Mouse (Mus musculus) thymus, adult 18-20 months (tissue): ENCODE measurements around the gene Vmn1r234.
"Not testable (repeated sequence)": the region's sequence is repeated elsewhere in the genome, so short reads cannot be mapped to it uniquely, and the experiment has no call there.

Experiments used
- DNase-seq, 2 experiments: peaks; one replicate each; pipeline ENCODE4 v3.0.0; 2022; ENCODE audit warnings: mixed read lengths in 2 of 2

The Vmn1r234 gene

DNA sequence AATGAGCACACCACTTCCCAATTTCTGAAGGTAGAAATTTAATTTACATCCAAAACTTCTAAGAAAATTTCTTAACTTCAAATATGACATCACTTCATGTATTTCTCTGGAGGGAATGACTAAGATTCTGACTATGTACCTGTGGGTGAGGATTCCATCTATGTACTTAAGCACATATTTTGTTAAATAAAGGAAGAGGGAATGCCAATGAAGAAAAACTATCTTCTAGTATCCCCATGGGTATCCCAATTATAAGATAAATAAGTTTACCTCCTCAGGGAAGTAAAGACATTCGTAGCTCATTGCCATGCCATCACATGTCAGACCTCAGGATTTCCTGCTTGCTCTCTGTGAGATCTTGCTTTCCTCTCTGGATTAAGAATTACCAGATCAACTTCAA, at the start of gene Vmn1r234:
Gene Vmn1r234 (plus strand): TSS at position 301 of the 400 bp plus-strand sequence.
- DNase-seq, result no peak

DNA sequence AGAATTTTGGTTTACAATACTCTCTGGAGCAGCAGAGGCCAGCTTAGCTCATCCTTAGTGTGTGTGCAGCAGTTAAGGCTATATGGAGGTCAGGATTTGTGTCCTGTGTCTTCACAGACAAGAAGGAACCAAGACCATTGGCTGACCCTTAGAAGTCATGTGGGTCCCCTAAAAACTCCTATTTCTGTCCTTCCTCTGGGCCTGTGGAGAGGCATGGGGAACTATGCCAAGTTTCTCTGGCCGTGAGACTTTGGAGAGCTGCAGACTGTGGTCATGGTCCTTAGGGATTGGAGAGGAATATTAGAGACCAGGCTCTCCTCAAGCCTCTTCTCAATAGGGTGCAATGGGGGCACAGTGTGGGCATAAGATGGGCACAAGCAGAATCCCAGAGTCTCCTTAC, 14.8 kb upstream of the Vmn1r234 start:
- not testable (repeated sequence) for DNase-seq

DNA sequence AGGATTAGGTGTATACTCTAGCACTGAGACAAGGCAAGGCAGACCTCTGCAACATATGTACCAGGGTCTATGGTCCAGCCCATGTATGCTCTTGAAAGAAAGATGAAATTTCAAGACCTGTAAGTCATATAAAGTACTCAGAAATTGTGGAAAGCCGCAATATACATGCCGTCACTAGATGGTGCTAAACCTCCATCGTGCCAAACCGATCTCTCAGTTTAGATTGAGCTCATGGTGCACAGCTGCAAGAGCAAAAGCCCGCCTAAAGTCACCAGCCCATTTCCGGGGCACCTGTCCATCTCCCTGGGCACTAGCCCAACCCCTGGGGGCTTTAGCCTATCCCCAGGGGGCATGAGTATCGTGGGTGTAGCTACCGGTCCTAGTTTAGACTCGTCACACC, 5.8 kb downstream of the Vmn1r234 start:
- DNase-seq, result peak in 1 of 2 experiments; percentile 26

DNA sequence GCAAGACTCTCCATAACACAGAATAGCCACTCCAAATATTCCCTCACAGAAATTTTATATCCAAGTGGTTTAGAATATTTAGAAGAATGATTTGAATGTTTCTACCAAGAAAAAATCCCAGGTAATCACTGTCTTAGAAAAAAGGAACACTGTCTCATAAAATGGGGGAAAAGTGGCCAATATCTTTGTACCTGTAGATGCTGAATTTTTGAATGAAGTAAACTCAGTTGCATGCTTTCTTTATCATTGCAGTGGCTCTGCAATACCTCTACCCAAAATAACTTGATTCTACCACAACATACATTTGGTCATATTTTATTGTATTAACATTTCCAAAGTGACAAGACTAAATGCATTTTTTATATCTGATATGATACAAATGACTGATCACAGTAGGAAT, 30.2 kb downstream of the Vmn1r234 start, which contains the start of gene Vmn1r235:
Gene Vmn1r235 (plus strand): TSS at position 301 of the 400 bp plus-strand sequence.
- DNase-seq, result no peak

DNA sequence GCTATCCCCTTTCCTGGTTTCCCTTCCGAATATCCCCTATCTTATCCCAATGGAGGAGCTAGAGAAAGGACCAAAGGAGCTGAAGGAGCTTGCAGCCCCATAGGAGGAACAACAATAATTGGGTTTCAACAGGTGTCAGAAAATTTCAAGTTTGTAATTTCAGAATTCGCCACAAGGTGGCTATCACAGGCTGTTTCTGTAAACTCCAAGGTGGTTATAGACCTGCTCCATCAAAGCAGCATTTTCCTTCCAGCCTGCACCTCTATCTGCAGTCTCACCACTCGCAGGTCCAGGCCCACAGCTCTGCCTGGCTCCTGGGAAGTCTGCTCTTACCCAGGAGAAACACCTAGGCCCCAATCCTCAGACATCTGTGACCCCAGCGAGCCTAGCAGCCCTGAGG, 46.2 kb downstream of the Vmn1r234 start:
- DNase-seq, result peak in 1 of 2 experiments; percentile 13

DNA sequence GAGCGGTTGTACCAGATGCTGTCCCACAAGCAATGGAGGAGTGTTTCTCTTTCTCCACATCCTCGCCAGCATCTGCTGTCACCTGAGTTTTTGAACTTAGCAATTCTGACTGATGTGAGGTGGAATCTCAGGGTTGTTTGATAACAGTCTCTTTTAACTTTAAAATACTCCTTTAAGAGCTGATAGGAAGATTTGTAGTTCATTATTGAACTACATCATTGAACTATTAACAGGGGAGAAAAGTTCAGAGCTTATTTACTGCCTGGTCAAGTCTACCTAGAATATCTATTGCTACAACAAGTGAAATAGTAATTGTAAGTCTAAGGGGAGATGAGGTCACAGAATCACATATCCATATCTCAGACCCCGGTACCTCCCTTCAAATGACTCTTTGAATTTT, 56.8 kb downstream of the Vmn1r234 start, which contains the start of gene Vmn1r236:
Gene Vmn1r236 (plus strand): TSS at position 301 of the 400 bp plus-strand sequence.
- DNase-seq, result no peak

DNA sequence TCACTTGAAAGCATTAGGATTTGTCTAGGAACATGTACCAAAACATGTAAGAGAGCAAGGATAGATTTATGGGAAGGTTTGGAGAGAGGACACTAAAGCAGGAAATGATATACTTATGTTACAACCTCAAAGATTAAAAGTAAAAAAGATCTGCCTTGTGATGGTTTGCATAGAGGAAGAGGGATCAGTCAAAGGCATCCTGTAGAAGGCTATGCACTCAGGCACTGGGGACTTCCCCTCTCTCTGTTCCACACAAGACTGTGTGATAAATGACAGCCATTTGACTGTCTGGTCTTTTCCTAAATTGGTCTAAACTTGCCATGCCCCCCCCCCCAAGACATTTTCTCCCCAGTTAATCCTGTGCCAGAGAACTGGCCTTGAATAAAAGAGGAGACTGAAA, 58.5 kb downstream of the Vmn1r234 start:
- DNase-seq, result no peak
